Mouse (Mus musculus) brain, embryonic 18.5 days (tissue): Measurements from ENCODE around the gene Fam189a1.

Experiments used
- DNase-seq: peaks from one replicate; pipeline ENCODE4 v3.0.0-alpha.2; 2012; ENCODE audit warnings: low read depth, low spot score

Gene Fam189a1

GRCm38 (mm10) chr7:64821081-64821480 lies 335.3 kb downstream of the Fam189a1 start:
- no peak for DNase-seq

DNA sequence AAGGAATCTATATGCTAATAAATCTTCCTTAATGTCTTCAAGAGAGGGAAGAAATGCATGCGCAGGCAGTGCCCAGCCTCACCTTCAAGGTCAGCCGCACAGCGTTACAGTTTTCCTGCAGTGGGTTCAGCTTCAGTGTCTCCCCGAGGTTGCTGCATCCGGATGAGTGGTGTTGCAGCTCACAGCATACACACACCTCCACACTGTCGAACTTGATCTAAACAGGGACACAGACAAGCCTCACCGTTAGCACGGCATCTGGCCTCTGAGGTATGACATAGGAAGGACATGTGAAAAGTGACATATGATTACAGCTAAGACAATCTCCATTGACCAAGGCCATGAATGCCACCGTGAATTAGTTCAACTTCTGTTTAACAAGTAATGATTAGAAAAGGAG lies 336.7 kb downstream of the Fam189a1 start:
- no peak for DNase-seq

DNA sequence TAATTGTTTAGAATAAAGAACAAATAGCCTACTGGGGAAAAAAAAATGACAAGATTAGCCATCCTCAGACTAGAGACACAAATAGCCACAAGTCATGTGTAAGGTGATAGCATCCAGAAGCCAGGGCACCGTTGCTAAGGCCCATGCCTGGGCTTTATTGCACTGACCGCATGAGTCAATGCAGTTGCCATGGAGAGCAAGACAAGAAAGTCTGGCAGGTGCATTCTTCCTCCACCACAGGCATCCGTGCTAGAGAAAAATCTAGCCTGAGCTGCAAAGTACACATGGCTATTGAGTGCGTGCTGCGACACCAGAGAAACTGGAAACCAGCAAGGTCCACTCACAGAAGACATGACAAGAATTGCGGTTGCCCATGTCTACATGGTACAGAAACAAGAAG lies 347.5 kb downstream of the Fam189a1 start:
- no peak for DNase-seq

- DNase-seq = no peak
Measured at GRCm38 (mm10) chr7:64805100-64805499, 351.3 kb downstream of the Fam189a1 start.

DNA sequence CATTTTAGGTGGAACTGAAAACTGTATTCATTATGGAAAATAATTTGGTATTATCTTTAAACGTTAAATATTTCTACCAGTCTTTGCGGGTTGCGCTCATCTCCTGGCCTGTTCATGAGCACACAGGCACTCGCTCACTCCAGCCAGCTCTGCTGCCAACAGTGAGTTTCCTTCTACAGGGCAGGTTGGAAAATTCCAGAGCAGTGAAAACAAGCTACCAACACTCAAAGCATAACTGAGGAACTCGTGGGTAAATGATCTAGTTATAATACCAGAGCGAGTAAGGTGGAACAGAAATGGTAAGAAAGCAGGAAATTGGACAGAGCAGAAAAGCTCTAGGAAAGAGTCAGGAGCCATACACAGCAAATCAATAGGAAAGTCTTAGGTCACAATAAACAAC lies 360.8 kb downstream of the Fam189a1 start:
- DNase-seq = no peak

- no peak for DNase-seq
Measured at GRCm38 (mm10) chr7:64792031-64792430, 364.3 kb downstream of the Fam189a1 start.

GRCm38 (mm10) chr7:64791145-64791544 lies 365.2 kb downstream of the Fam189a1 start:
- no peak for DNase-seq

DNA sequence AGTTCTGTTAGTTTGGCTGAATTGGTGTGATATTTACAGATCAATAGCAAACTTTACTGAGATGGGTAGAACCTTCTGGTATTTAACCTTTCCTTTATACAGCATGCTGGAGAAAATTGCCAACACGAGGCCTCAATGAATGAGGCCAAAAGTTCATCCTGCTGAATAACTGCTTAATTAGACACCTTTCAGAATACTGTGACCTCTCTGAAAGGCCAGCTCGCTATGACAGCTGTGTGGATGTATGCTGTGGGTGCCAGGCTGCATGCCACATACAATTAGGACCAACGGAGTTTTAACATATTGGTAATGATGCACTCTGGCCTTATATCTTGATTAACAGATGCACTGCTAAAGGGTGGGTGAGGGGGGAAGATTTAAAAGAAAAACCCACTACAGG lies 371.3 kb downstream of the Fam189a1 start:
- no peak for DNase-seq

GRCm38 (mm10) chr7:64779501-64779900 lies 376.9 kb downstream of the Fam189a1 start:
- DNase-seq = no peak

DNA sequence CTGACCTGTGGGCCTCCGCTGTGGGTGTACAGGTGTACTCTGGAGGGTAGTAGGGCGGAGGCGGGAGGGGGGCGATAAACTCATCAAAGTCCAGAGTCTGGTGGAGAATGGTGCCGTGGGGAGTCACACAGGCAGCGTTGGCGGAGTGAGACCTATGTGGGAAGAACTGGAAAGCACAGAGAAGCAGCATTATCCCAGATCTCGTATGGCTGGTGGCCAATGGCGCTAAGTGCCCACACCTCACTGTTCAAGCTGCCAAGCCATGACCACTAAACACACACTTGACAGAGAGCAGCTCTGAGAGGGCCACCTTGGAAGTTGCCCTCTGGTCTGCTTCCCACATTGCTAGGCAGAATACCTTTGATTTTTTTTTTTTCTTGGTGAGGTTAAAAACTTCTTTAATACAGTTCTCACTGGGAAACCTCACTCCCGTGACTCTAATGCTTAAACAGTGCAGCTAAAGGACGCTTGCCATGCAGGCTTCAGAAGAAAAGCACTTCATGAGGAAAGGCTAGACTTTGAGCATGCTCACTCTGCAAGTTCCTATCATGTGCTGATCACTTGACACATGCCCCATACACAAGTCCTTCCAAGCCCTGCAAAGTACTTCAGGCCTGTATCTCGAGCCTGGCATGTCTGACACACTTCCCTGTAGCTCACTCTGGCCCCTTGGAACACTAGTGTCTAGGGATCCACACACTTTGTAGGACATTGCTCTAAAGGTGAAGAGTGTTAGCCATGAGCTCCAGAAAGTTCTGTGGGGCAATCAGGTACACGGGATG lies 379.5 kb downstream of the Fam189a1 start:
- no peak for DNase-seq

- DNase-seq = no peak
Measured at GRCm38 (mm10) chr7:64773465-64773864, 382.9 kb downstream of the Fam189a1 start.

DNA sequence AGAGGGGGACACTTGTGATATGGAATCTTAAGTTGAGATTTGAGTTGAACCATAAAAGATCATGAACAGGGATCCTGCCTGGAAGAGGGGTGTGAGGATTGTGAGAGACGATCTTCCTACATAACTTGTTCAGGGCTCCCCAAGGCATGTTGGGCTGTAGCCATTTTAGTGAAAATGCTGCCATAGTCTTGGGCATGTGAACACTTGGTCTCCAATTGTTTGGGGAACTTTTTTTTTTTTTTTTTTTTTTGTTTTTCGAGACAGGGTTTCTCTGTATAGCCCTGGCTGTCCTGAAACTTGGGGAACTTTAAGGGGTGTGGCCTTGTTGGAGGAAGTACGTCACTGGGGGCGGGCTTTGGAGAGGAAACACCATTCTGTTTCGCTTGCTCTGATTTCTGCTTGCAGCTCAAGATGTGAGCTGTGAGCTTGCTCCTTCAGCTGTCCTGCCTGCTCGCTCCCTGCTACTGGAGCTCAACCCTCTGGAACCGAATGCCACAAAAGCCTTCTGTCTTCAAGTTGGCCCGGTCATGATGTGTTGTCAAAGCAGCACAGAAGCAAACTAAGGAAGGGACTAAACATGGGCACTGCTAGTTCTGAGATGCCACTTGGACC lies 385.5 kb downstream of the Fam189a1 start:
- DNase-seq = no peak

GRCm38 (mm10) chr7:64769768-64770167 lies 386.6 kb downstream of the Fam189a1 start:
- no peak for DNase-seq

DNA sequence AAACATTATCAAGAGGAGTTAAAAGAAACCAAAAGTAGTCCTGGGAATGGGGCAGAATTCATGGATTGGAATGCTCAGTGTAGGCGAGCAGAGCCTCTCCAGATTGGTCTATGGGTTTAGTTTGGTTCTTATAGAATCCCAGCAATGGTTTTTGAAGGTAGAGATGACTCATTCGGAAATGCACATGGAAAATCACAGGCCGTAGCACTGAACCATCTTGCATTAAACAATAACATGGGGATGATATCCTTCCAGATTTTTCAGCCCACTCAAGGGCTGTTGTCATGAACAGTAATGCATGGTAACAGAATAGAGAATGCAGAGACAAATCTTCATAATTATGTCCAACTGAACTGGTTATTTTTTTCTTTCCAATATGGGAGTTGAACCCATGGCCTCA lies 390.8 kb downstream of the Fam189a1 start:
- no peak for DNase-seq

GRCm38 (mm10) chr7:64755141-64755540 lies 401.2 kb downstream of the Fam189a1 start:
- DNase-seq = no peak

DNA sequence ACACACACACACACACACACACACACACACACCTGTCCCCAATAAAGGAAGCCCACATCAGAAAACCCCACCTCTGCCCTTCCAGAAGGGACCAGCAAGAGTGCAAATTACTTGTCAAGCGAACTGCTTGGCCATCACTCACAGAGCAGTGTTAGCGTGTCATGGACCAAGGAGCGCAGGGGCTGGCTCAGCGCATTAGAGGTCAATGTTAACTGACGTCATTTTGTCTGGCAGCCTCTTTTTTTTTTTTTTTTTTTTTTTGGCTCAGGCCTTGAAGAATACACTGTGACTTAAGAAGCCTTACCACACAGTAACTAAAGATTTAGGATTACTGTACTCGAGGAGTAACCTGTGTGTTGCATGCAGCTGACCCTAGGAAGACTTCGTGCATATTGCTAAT lies 402.2 kb downstream of the Fam189a1 start:
- DNase-seq = no peak

DNA sequence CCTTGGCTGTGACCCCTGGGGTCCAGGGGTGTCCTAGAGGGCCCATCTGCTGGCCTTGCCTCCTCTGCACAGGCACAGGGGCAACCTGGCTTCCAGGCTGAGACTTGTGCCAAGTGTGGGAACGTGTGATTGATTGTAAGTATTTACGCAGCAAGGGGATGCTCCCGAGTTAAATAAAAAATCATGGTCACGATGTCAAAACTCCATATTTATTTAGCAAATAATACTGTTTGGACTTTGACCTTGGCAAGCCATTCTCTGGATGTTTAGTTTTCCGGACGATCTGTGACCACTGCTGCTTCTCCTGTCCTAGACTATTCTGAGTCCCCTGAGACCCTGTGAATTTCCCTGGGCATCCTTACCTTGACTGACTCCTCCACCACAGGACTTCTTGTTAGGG lies 402.7 kb downstream of the Fam189a1 start:
- DNase-seq = no peak

DNA sequence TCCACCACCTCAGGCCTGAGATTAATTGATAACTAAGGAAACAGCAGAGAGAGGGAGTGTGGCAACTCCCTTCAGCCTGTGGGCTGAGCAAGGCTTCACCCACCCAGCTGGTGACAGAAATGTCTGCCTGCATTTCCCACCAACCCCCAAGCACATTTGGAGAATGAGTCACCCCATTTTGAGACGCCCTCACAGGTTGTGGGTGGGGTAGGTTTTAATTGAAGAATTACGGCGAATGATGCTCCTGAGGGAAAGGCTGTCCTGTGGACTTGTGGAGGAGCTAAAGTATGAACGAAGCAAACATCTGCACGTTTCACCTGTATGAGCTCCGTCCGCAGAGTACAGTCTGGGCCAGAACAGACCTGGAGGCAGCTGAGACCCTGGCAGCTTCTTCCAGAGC lies 404.2 kb downstream of the Fam189a1 start:
- no peak for DNase-seq

DNA sequence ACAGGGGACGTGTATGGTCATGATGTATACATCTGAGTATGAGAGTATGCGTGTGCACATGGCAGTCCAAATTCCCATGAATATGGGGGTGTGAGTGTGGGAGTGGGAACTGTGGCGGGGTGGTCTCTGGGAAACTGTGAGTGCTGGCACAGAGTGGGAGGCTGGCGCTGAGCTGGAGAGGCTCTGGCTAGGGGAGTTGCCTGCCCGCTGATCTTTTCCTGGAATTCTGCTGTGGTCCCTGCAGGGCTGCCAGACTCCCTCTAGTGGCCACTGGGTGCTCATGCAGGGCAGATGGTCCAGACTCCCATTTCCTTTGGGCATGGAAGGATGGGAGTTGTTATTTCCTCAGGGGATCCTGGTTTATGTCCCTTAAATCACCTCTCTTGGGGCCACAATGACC lies 404.9 kb downstream of the Fam189a1 start:
- DNase-seq = no peak

- DNase-seq = no peak
Measured at GRCm38 (mm10) chr7:64743610-64744009, 412.8 kb downstream of the Fam189a1 start.

DNA sequence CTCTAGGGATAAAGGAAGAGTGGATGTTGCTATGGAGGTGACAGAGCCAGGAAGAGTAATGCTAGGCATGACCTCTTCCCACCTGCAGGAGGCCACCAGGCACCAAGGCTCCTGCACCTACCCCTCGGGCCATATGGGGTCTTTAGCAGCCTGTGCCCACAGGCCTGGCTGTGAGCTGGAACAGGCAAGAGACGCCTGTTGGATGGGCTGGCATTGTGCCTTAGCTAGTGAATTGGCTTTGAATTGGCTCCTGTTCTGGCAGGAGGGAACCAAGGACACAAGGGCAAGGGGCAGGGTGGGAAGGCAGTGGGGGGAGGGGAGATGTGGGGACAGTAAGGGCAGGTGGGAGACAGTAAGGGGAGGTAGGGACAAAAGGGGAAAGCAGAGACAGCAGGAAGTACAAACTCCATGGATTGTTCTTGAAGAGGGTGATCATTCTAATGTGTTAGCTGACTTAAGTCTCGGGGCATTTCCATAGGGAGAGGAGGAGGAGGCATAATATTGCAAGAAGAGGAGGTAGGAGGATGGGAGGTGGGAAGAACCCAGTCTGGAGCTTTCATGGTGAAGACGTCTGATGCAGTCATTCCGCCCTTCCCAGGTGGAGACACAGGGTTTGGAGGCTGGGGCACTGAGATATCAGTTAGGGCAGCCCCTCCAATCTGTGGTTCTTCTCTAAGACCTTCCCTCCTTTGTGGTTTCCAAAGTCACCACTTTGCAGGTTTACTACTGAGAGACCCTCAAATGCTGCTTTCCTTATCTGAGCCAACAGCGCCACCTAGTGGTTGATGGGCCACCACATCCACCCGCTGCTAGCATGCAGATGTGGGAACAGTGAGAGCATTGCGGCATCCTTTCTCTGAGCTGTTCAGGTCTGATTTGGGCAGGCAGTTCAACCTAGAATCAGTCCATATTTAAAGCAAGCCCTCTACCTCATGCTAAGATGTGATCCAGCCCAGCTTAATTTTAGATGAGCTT lies 414.8 kb downstream of the Fam189a1 start:
- DNase-seq = peak; percentile 72

DNA sequence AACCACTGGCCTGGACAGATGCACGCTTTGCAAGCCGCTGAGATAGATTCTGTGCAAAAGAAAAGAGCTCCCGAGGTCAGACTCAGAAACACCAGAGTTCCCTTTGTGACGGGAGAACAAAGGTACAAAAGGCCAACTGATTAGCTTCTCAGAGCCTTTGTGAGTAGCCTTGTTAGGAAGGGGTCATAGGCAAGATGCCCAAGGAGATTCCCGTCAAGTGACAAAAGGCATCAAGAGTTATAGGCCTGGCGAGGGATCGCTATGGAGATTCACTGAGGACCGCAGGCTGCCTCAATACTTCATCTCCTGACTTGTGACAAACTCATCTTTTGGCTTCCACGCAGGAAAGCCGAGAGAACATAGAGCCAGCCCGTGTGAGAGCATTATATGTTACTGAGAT lies 417.2 kb downstream of the Fam189a1 start:
- DNase-seq = no peak
